Mouse (Mus musculus): ENCODE data around the gene Spx.

Gene Spx

GRCm38 (mm10) chr6:142429072-142429471 lies 15.8 kb downstream of the Spx start:
- DNase-seq (ENCODE audit: low read depth, low spot score): no peak

GRCm38 (mm10) chr6:142451381-142451780 lies 38.1 kb downstream of the Spx start:
- DNase-seq (ENCODE audit: low read depth, low spot score): no peak

- DNase-seq (ENCODE audit: low read depth, low spot score): no peak
Observed at GRCm38 (mm10) chr6:142453311-142453710, 40.1 kb downstream of the Spx start.

- DNase-seq (ENCODE audit: low read depth, low spot score): peak; percentile 76
Observed at GRCm38 (mm10) chr6:142455314-142455996, 42.2 kb downstream of the Spx start.

GRCm38 (mm10) chr6:142458010-142458409 lies 44.8 kb downstream of the Spx start:
- no peak for DNase-seq (ENCODE audit: low read depth, low spot score)

- no peak for DNase-seq (ENCODE audit: low read depth, low spot score)
Observed at GRCm38 (mm10) chr6:142459017-142459678, 45.9 kb downstream of the Spx start.

- DNase-seq (ENCODE audit: low read depth, low spot score): no peak
Observed at GRCm38 (mm10) chr6:142462194-142462593, 49.0 kb downstream of the Spx start.

Measured in ZHBTc4 (cell line).